Mouse (Mus musculus) heart, embryonic 13.5 days (tissue): Measurements from ENCODE around the gene Brd1. TPM values are rescaled to one million over a fixed set of nuclear protein-coding genes. Genes with fewer than 3 reads are reported as not detected.

Experiments used
- ATAC-seq: fragments of 200-750 bp; cut with Nextera tagmentation; 2 replicates; pipeline ENCODE4 v1.8.0; 2017; ENCODE audit warnings: moderate TSS enrichment; ENCODE audit not compliant: insufficient number of reproducible peaks, low FRiP score, low TSS enrichment; ENCODE audit errors: extremely low read depth
- H3K27ac ChIP-seq: fragments of 300-500 bp; sonication (generic); replicated peaks from 2 replicates; pipeline ENCODE4 v1.5.1; 2015; ENCODE audit warnings: moderate library complexity, mild to moderate bottlenecking, inconsistent platforms
- H3K27me3 ChIP-seq: fragments of 300-500 bp; sonication (generic); replicated peaks from 2 replicates; pipeline ENCODE4 v1.6.1; 2015; ENCODE audit warnings: mild to moderate bottlenecking, inconsistent platforms
- H3K36me3 ChIP-seq: fragments of 300-500 bp; sonication (generic); 2 replicates; pipeline ENCODE4 v1.6.1; 2015; ENCODE audit warnings: mild to moderate bottlenecking, inconsistent platforms
- H3K4me1 ChIP-seq: fragments of 300-500 bp; sonication (generic); 2 replicates; pipeline ENCODE4 v1.6.1; 2015; ENCODE audit warnings: inconsistent platforms
- H3K4me2 ChIP-seq: fragments of 300-500 bp; sonication (generic); 2 replicates; pipeline ENCODE4 v1.6.1; 2015; ENCODE audit warnings: inconsistent platforms, mild to moderate bottlenecking, moderate library complexity
- H3K4me3 ChIP-seq: fragments of 300-500 bp; sonication (generic); 2 replicates; pipeline ENCODE4 v1.5.1; 2015; ENCODE audit warnings: moderate library complexity, mild to moderate bottlenecking, inconsistent platforms
- H3K9ac ChIP-seq: fragments of 300-500 bp; sonication (generic); 2 replicates; pipeline ENCODE4 v1.6.1; 2015; ENCODE audit warnings: inconsistent platforms, mild to moderate bottlenecking, moderate library complexity
- H3K9me3 ChIP-seq: fragments of 300-500 bp; sonication (generic); 2 replicates; pipeline ENCODE4 v1.6.1; 2016; ENCODE audit warnings: inconsistent platforms
- WGBS: fragments of 180-500 bp; shearing (Covaris S2); methylation state at CpG from one replicate; pipeline ENCODE4 v1.1.7; 2015; ENCODE audit warnings: mixed read lengths; 5-methylcytosine and 5-hydroxymethylcytosine counted together
- polyA plus RNA-seq: library from polyadenylated mRNA; unstranded; fragments of >200 nt; fragmentation: Nextera tagmentation; extraction: Ambion mirVana; gene quantifications from 2 replicates; pipeline ENCODE4 v1.2.1, GENCODE M21; 2015

The Brd1 gene
- polyA plus RNA-seq, 1 experiment from 2014 or later: 10.4 TPM

GRCm38 (mm10) chr15:88688120-88688519, 45.9 kb downstream of the Brd1 start:
- H3K36me3 ChIP-seq: peaks cover 96% of the 10 kb centered on the region
- H3K27ac ChIP-seq: no peak overlapping the region
- no peak overlapping the region for H3K4me3 ChIP-seq
- no peak overlapping the region for H3K4me2 ChIP-seq
- H3K27me3 ChIP-seq: no peaks in the 10 kb centered on the region
- peaks cover under 1% of the 10 kb centered on the region; the same call in 1 of the 2 replicates for H3K4me1 ChIP-seq
- H3K9ac ChIP-seq: no peak overlapping the region
- ATAC-seq: no peak
- no peaks in the 10 kb centered on the region for H3K9me3 ChIP-seq
- WGBS: 73% methylated on average over 10 of the region's 10 CpGs

GRCm38 (mm10) chr15:88686725-88687124, 47.3 kb downstream of the Brd1 start:
- H3K9ac ChIP-seq: no peak overlapping the region
- H3K4me3 ChIP-seq: no peak overlapping the region
- WGBS: 90% methylated on average over 5 of the region's 5 CpGs
- no peaks in the 10 kb centered on the region for H3K27me3 ChIP-seq
- no peak overlapping the region for H3K27ac ChIP-seq
- no peaks in the 10 kb centered on the region for H3K4me1 ChIP-seq
- no peaks in the 10 kb centered on the region for H3K9me3 ChIP-seq
- no peak overlapping the region for H3K4me2 ChIP-seq
- ATAC-seq: no peak
- H3K36me3 ChIP-seq: peaks cover 86% of the 10 kb centered on the region

GRCm38 (mm10) chr15:88684039-88684438, 50.0 kb downstream of the Brd1 start:
- ATAC-seq: no peak
- Histone ChIP-seq H3K27me3 (no peaks in the 10 kb centered on the region), H3K27ac (no peak overlapping the region), H3K9me3 (no peaks in the 10 kb centered on the region), H3K4me3 (no peak overlapping the region), H3K4me2 (no peak overlapping the region), H3K9ac (no peak overlapping the region), H3K36me3 (peaks cover 60% of the 10 kb centered on the region), H3K4me1 (no peaks in the 10 kb centered on the region)
- 82% methylated on average over 6 of the region's 6 CpGs for WGBS

GRCm38 (mm10) chr15:88680931-88681330, 53.1 kb downstream of the Brd1 start:
- H3K27me3 ChIP-seq: no peaks in the 10 kb centered on the region
- no peak overlapping the region for H3K27ac ChIP-seq
- ATAC-seq: no peak
- peaks cover 28% of the 10 kb centered on the region for H3K36me3 ChIP-seq
- no peaks in the 10 kb centered on the region for H3K9me3 ChIP-seq
- no peaks in the 10 kb centered on the region for H3K4me1 ChIP-seq
- no peak overlapping the region for H3K9ac ChIP-seq
- WGBS: 61% methylated on average over 5 of the region's 5 CpGs
- H3K4me2 ChIP-seq: no peak overlapping the region
- no peak overlapping the region for H3K4me3 ChIP-seq

- no peak overlapping the region for H3K4me3 ChIP-seq
- H3K4me1 ChIP-seq: no peaks in the 10 kb centered on the region
- no peaks in the 10 kb centered on the region for H3K27me3 ChIP-seq
- no peak overlapping the region for H3K27ac ChIP-seq
- no peak overlapping the region for H3K9ac ChIP-seq
- no peaks in the 10 kb centered on the region for H3K9me3 ChIP-seq
- WGBS: 56% methylated on average over 5 of the region's 5 CpGs
- no peaks in the 10 kb centered on the region for H3K36me3 ChIP-seq
- no peak overlapping the region for H3K4me2 ChIP-seq
- ATAC-seq: no peak
These were observed 56.5 kb downstream of the Brd1 start for GRCm38 (mm10) chr15:88677568-88677967.

GRCm38 (mm10) chr15:88675998-88676397, 58.0 kb downstream of the Brd1 start:
- no peak for ATAC-seq
- no peaks in the 10 kb centered on the region for H3K36me3 ChIP-seq
- no peak overlapping the region for H3K4me3 ChIP-seq
- no peak overlapping the region for H3K27ac ChIP-seq
- no peaks in the 10 kb centered on the region for H3K9me3 ChIP-seq
- 74% methylated on average over 5 of the region's 5 CpGs for WGBS
- no peak overlapping the region for H3K4me2 ChIP-seq
- H3K4me1 ChIP-seq: no peaks in the 10 kb centered on the region
- H3K9ac ChIP-seq: no peak overlapping the region
- H3K27me3 ChIP-seq: no peaks in the 10 kb centered on the region

GRCm38 (mm10) chr15:88668693-88669092, 65.3 kb downstream of the Brd1 start:
- no peak overlapping the region for H3K27ac ChIP-seq
- H3K27me3 ChIP-seq: peaks cover under 1% of the 10 kb centered on the region
- no peaks in the 10 kb centered on the region for H3K36me3 ChIP-seq
- no peak overlapping the region for H3K4me3 ChIP-seq
- H3K9me3 ChIP-seq: no peaks in the 10 kb centered on the region
- ATAC-seq: no peak
- WGBS: 91% methylated on average over 2 of the region's 2 CpGs
- no peaks in the 10 kb centered on the region for H3K4me1 ChIP-seq
- no peak overlapping the region for H3K9ac ChIP-seq
- no peak overlapping the region for H3K4me2 ChIP-seq

GRCm38 (mm10) chr15:88667653-88668052, 66.4 kb downstream of the Brd1 start:
- 70% methylated on average over 3 of the region's 3 CpGs for WGBS

GRCm38 (mm10) chr15:88665846-88666245, 68.2 kb downstream of the Brd1 start:
- H3K27ac ChIP-seq: no peak overlapping the region
- no peaks in the 10 kb centered on the region for H3K36me3 ChIP-seq
- H3K4me3 ChIP-seq: no peak overlapping the region
- 70% methylated on average over 4 of the region's 4 CpGs for WGBS
- no peak overlapping the region for H3K4me2 ChIP-seq
- no peaks in the 10 kb centered on the region for H3K9me3 ChIP-seq
- ATAC-seq: no peak
- H3K4me1 ChIP-seq: peaks cover 5% of the 10 kb centered on the region; the same call in 1 of the 2 replicates
- peaks cover 21% of the 10 kb centered on the region for H3K27me3 ChIP-seq
- no peak overlapping the region for H3K9ac ChIP-seq

More at GRCm38 (mm10) chr15:88667653-88668052, 66.4 kb downstream of the Brd1 start:
- ATAC-seq: no peak
- Histone ChIP-seq H3K27me3 (peaks cover 11% of the 10 kb centered on the region), H3K36me3 (no peaks in the 10 kb centered on the region), H3K4me3 (no peak overlapping the region), H3K9ac (no peak overlapping the region), H3K9me3 (no peaks in the 10 kb centered on the region), H3K4me1 (no peaks in the 10 kb centered on the region), H3K27ac (no peak overlapping the region), H3K4me2 (no peak overlapping the region)

GRCm38 (mm10) chr15:88663041-88663440, 71.0 kb downstream of the Brd1 start:
- H3K27ac ChIP-seq: no peak overlapping the region
- H3K4me2 ChIP-seq: peak overlapping the region; percentile 55; the same call in 1 of the 2 replicates
- H3K9ac ChIP-seq: no peak overlapping the region
- ATAC-seq: no peak
- no peaks in the 10 kb centered on the region for H3K36me3 ChIP-seq
- H3K4me3 ChIP-seq: no peak overlapping the region
- no peaks in the 10 kb centered on the region for H3K9me3 ChIP-seq
- WGBS: 33% methylated on average over 11 of the region's 11 CpGs
- H3K27me3 ChIP-seq: peaks cover 24% of the 10 kb centered on the region
- peaks cover 5% of the 10 kb centered on the region; the same call in 1 of the 2 replicates for H3K4me1 ChIP-seq

- peak overlapping the region; percentile 21; the same call in 1 of the 2 replicates for H3K4me3 ChIP-seq
These were observed 71.8 kb downstream of the Brd1 start for GRCm38 (mm10) chr15:88662111-88662850.

GRCm38 (mm10) chr15:88661654-88662053, 72.4 kb downstream of the Brd1 start:
- H3K4me2 ChIP-seq: no peak overlapping the region
- H3K4me1 ChIP-seq: peaks cover 5% of the 10 kb centered on the region; the same call in 1 of the 2 replicates
- no peak overlapping the region for H3K4me3 ChIP-seq
- ATAC-seq: no peak
- H3K36me3 ChIP-seq: no peaks in the 10 kb centered on the region
- peaks cover 28% of the 10 kb centered on the region for H3K27me3 ChIP-seq
- WGBS: 57% methylated on average over 3 of the region's 3 CpGs
- H3K9me3 ChIP-seq: no peaks in the 10 kb centered on the region
- H3K9ac ChIP-seq: no peak overlapping the region
- H3K27ac ChIP-seq: no peak overlapping the region

More at GRCm38 (mm10) chr15:88662111-88662850, 71.8 kb downstream of the Brd1 start:
- H3K4me1 ChIP-seq: peaks cover 5% of the 10 kb centered on the region; the same call in 1 of the 2 replicates
- H3K4me2 ChIP-seq: peak overlapping the region; percentile 55
- WGBS: 8% methylated on average over 22 of the region's 22 CpGs
- no peaks in the 10 kb centered on the region for H3K9me3 ChIP-seq
- H3K27me3 ChIP-seq: peaks cover 28% of the 10 kb centered on the region
- H3K9ac ChIP-seq: 0 out of 2 replicates have a peak overlapping the region, but pooled peaks have one; percentile 24
- H3K36me3 ChIP-seq: no peaks in the 10 kb centered on the region
- H3K27ac ChIP-seq: no peak overlapping the region
- no peak for ATAC-seq
